Mouse (Mus musculus) spleen, embryonic (tissue): ENCODE data around the gene Btg2.

Experiments used
- CTCF ChIA-PET: fragments of 350-600 bp; sonication (Branson Sonifier 250); formaldehyde crosslinking; loops from one replicate; lab custom pipeline; 2022; lab: Charles Lee

Gene Btg2

DNA sequence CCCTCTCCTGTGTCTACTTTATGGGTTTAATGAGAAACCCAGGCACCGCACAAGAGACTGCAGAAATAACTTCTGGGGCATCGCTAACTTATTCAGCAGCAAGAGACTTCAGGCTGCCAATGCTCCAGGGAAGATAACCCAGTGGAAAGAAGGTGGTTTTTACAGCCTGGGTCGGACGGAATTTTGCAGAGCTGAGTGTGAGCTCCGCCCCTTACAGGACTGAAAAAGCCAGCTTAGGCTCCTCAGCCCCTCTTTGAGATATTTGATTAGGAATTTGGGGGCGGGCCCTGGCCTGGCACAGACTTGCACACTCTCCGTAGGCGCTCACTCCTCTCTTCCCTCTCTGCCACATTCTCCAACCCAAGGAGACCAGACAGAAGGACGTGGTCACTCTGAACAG is 41.7 kb downstream of the Btg2 start, which contains the start of gene Fmod:
TSS of gene Fmod (plus strand) at position 83 of the 400 bp plus-strand sequence.
- CTCF ChIA-PET = no interaction called here

DNA sequence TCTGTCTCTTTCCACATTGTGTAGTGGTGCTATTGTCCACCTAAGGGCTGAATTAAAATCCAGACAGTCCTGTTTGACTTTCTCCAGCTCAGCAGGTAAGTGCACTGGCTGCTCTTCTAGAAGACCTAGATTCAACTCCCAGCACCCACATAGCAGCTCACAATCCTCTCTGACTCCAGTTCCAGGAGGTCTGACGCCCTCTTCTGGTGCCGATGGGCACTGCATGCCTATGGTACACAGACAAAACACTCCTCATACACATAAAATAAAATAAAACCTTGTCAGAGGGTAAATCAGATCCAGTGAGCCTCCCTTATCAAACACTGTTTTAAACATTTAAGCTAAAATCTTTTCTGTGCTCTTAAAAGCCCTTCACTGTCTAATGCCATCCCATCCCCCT is 42.4 kb downstream of the Btg2 start:
- CTCF ChIA-PET = no interaction called here

DNA sequence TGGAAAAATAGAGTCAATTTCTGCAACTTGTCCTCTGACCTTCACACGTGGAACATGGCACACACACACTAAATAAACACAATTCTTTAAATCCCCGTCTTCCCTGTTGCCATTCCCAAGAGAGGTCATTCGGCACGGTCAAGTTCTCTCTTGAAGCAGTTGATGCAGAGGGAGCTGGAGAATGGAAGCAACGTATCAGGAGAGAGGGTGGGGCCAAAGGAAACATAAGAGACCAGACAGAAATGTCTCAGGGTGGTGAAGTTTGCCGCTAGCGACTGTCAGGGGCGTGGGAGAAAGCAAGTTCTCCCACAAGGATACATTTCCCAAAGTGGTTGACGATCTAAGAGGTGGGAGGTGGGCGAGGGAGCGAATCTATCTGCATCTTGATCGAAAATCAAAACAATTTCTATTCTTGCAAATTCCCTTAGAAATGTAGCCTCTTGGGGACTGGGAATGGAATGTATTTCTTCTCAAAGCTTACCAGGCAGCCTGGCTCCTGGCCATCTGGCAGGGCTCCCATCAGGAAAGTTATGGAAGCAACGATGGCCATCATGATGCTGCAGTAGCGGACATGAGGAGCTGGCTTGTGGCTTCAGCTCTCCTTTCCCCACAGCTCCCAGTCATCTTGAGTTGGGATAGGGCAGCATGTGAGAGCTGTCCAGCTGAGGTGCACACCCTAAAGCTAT is 50.6 kb downstream of the Btg2 start:
- CTCF ChIA-PET = no interaction called here

DNA sequence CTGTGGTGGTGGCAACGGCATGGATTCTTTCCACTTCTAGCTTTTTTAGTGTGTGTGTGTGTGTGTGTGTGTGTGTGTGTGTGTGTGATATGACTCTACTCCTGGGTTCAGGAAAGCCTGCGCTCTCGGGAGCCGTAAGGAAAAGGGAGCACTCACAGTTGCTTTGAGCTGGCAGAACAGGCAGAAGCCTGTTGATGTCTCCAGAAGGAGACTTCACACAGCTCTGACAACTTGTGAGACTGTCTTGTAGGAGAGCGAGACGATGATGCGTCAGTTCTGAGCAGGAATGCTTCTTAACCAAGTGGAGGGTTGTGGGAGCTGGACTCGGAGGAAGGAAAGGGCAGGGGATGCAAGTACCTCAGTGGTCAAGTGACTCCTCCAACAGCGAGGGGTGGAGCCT is 52.2 kb downstream of the Btg2 start:
- CTCF ChIA-PET = no interaction called here

DNA sequence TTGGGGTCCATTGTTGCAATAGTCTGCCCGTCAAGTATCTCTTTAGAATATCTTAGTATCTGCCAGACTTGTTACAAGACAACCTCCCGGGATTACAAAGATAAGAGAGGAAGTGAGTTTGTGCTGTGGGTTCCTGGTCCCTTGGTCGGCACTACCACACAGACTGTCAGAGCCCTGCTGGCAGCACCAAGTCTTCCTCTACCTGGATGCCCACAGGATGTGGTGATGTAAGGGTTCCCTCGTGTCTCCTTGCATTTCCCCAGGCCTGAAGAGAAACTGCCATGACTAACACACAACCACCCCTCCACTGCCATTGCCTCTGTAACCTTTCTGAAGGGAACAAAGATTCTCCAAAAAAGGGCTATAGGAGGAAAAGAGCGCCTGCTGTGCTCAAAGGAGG is 52.9 kb downstream of the Btg2 start:
- CTCF ChIA-PET = no interaction called here
